In the genomic region with DNA sequence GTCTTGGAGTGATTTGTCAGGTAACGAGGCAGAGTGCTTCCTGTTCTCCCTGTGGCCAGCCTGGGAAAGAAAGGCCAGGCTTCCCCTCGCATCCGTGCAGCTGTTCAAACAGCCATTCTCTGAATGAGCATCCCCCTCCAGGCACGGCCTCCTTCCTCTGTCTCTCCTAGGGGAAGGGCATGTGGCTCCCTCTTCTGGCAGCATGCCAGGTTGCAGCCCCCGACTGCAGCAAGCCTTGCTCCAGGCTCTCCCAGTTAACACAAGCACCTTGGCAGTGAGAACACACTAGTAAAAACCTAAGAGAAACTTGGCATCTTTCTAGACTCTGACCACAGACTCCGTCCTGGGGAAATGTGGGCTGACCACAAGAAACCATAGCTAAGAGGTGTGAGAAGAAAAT, we compare ENCODE assay signal across 8 mouse cellular contexts. TPM values are rescaled to one million over a fixed set of nuclear protein-coding genes. Genes with fewer than 3 reads are reported as not detected.
DNase-seq lines count a peak whose midpoint lies in the region; ATAC-seq and TF ChIP-seq lines count a peak whose summit lies in the region.

No protein-coding gene starts in this region.

- peak; percentile 67 for ATAC-seq in kidney, embryonic 16.5 days (ENCODE audit: low FRiP score, low TSS enrichment)
- ATAC-seq in liver, postnatal 0 days, result no peak

- 13% methylated on average over 6 of the region's 6 CpGs for WGBS in kidney, embryonic 16.5 days
- 44% methylated on average over 6 of the region's 6 CpGs for WGBS in liver, postnatal 0 days (ENCODE audit: insufficient replicate concordance)

- H3K27ac ChIP-seq in kidney, embryonic 16.5 days (ENCODE audit: low read length), result peak overlapping the region; percentile 70; the same call in 1 of the 2 replicates
- 0 out of 2 replicates have a peak overlapping the region, but pooled peaks have one; percentile 23 for H3K27ac ChIP-seq in liver, postnatal 0 days (ENCODE audit: low read depth)

- H3K9me3 ChIP-seq in kidney, embryonic 16.5 days (ENCODE audit: low read length), result no peaks in the 10 kb centered on the region
- H3K9me3 ChIP-seq in liver, postnatal 0 days (ENCODE audit: low read length), result no peaks in the 10 kb centered on the region

- no peak overlapping the region for H3K4me2 ChIP-seq in kidney, embryonic 16.5 days (replicated peaks; ENCODE audit: low read depth, low read length)
- H3K4me2 ChIP-seq in liver, postnatal 0 days (ENCODE audit: low read depth, low read length), result no peak overlapping the region

- peaks cover 68% of the 10 kb centered on the region for H3K36me3 ChIP-seq in kidney, embryonic 16.5 days (ENCODE audit: insufficient read depth, low read length)
- H3K36me3 ChIP-seq in liver, postnatal 0 days (replicated peaks; ENCODE audit: insufficient read depth, low read length), result peaks cover 59% of the 10 kb centered on the region

- no peak overlapping the region for H3K9ac ChIP-seq in kidney, embryonic 16.5 days (replicated peaks; ENCODE audit: low read length)
- H3K9ac ChIP-seq in liver, postnatal 0 days (replicated peaks), result no peak overlapping the region

- H3K4me1 ChIP-seq in kidney, embryonic 16.5 days (ENCODE audit: insufficient read depth, low read length), result peaks cover 9% of the 10 kb centered on the region
- no peaks in the 10 kb centered on the region for H3K4me1 ChIP-seq in liver, postnatal 0 days (ENCODE audit: insufficient read depth)

- no peaks in the 10 kb centered on the region for H3K27me3 ChIP-seq in kidney, embryonic 16.5 days (ENCODE audit: insufficient read depth, low read length)
- H3K27me3 ChIP-seq in liver, postnatal 0 days (ENCODE audit: insufficient read depth, low read length), result no peaks in the 10 kb centered on the region

- peak; percentile 66 for TF ChIP-seq CTCF in liver, postnatal 0 days (IDR thresholded peaks at IDR 0.05; ENCODE audit: low read depth)

- H3K4me3 ChIP-seq in kidney, embryonic 16.5 days (ENCODE audit: low read length), result no peak overlapping the region
- no peak overlapping the region for H3K4me3 ChIP-seq in liver, postnatal 0 days (ENCODE audit: low read depth, low read length)

- DNase-seq in frontal cortex, postnatal 14 days (ENCODE audit: low spot score in 2 of 2), result peak; percentile 38 to 46
- no peak for DNase-seq in frontal cortex, postnatal 25 days (ENCODE audit: low spot score in 2 of 2)
- DNase-seq in adrenal gland, postnatal 4 days (ENCODE audit: low spot score in 2 of 2), result peak; percentile 30 to 37
- peak; percentile 24 to 36 for DNase-seq in frontal cortex, postnatal 36 days (ENCODE audit: low spot score in 2 of 2)
- DNase-seq in liver, postnatal 0 days, result peak; percentile 68
- DNase-seq in ovary, adult 18-20 months (ENCODE audit: low spot score), result peak; percentile 10
- DNase-seq in thymus, postnatal 25 days, result peak; percentile 83

- TF ChIP-seq EP300 in liver, postnatal 0 days (IDR thresholded peaks at IDR 0.05; ENCODE audit: low read depth), result no peak

RNA-seq across cellular contexts. Expression of a gene that starts 9.6 kb away (rescaled TPM):
- total RNA-seq in adrenal gland, postnatal 4 days (2021), result 100 to 1,000 TPM; 215 to 226 TPM
- polyA plus RNA-seq in kidney, embryonic 16.5 days (2015; fragmentation: Nextera tagmentation; extraction: Ambion mirVana), result 258 and 288 TPM in 2 replicates
- 236 and 246 TPM in 2 replicates for polyA plus RNA-seq in liver, postnatal 0 days (2015; fragmentation: Nextera tagmentation; extraction: Ambion mirVana)

RNA-seq across cellular contexts. Expression of a gene that starts 36.2 kb away (rescaled TPM):
- total RNA-seq in adrenal gland, postnatal 4 days (2021), result 10 to 100 TPM; 61.7 to 63.2 TPM
- 22.6 and 24.0 TPM in 2 replicates for polyA plus RNA-seq in kidney, embryonic 16.5 days (2015; fragmentation: Nextera tagmentation; extraction: Ambion mirVana)
- polyA plus RNA-seq in liver, postnatal 0 days (2015; fragmentation: Nextera tagmentation; extraction: Ambion mirVana), result 5.0 and 5.6 TPM in 2 replicates

RNA-seq across cellular contexts. Expression of a gene that starts 47.1 kb away (rescaled TPM):
- total RNA-seq in adrenal gland, postnatal 4 days (2021), result 1 to 10 TPM; 1.2 TPM
- 1.1 and 1.8 TPM in 2 replicates for polyA plus RNA-seq in kidney, embryonic 16.5 days (2015; fragmentation: Nextera tagmentation; extraction: Ambion mirVana)
- 0.18 and 0.31 TPM in 2 replicates for polyA plus RNA-seq in liver, postnatal 0 days (2015; fragmentation: Nextera tagmentation; extraction: Ambion mirVana)

Comparison
In these comparisons a context has a peak if more than half of its experiments do, and no peak if none do; other contexts are left out.
1. DNase-seq: peak in frontal cortex, postnatal 14 days (2 of 2), adrenal gland, postnatal 4 days (2 of 2), frontal cortex, postnatal 36 days (2 of 2), liver, postnatal 0 days (single experiment), ovary, adult 18-20 months (single experiment) and thymus, postnatal 25 days (single experiment); none in frontal cortex, postnatal 25 days (0 of 2).